In the genomic region with DNA sequence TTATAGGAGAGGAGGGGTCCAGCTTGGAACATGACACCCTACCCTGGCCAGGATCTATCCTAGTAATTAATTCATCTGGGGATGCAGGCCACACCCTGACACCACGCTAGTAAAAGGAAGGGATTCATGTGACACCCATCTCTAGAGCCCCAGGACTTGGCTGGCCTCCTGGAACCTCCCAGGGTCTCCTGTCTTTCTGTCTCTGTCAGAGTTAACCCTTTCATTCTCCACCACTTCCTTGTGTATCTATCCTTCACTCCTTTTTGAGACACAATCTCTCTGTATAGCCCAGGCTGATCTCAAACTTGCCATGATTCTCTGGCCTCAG, we compare ENCODE assay signal across 10 mouse cellular contexts. TPM values are rescaled to one million over a fixed set of nuclear protein-coding genes. Genes with fewer than 3 reads are reported as not detected.
DNase-seq lines count a peak whose midpoint lies in the region; ATAC-seq and TF ChIP-seq lines count a peak whose summit lies in the region.
"Had no signal": no experiment of that assay in that cellular context is flagged by ENCODE, and none has a peak within 500 bp of the region (broad histone marks: within the 10 kb centered on the region; RNA-seq: fewer than 3 reads in every experiment).

No protein-coding gene starts in this region.

- H3K9me3 ChIP-seq in heart, embryonic 15.5 days (replicated peaks) = no peaks in the 10 kb centered on the region
- no peaks in the 10 kb centered on the region for H3K9me3 ChIP-seq in lung, embryonic 15.5 days
- H3K9me3 ChIP-seq in liver, embryonic 13.5 days (replicated peaks) = no peaks in the 10 kb centered on the region

- no peak; the same call in 1 of the 2 replicates for ATAC-seq in heart, embryonic 15.5 days (replicated peaks; ENCODE audit: insufficient number of reproducible peaks, insufficient read depth, low FRiP score, low read depth)
- ATAC-seq in lung, embryonic 15.5 days (ENCODE audit: borderline replicate concordance, extremely low read depth, low FRiP score, low TSS enrichment) = peak; percentile 5; the same call in 1 of the 2 replicates
- no peak for ATAC-seq in liver, embryonic 13.5 days (ENCODE audit: low read depth)

- intact Hi-C loops in heart, postnatal 14 days (cut with DNase I) = no loop called here

- 24% methylated on average over 1 of the region's 1 CpGs for WGBS in cerebellum, adult 2 months
- WGBS in heart, embryonic 15.5 days = 14% methylated on average over 1 of the region's 1 CpGs
- WGBS in lung, embryonic 15.5 days = 16% methylated on average over 1 of the region's 1 CpGs
- 43% methylated on average over 1 of the region's 1 CpGs for WGBS in liver, embryonic 13.5 days (ENCODE audit: insufficient replicate concordance)

- TF ChIP-seq CTCF in cerebellum, adult 2 months (IDR thresholded peaks at IDR 0.05; ENCODE audit: borderline replicate concordance, insufficient read depth, low read depth, low read length) = no peak

- peaks cover 36% of the 10 kb centered on the region for H3K4me1 ChIP-seq in cerebellum, adult 2 months (ENCODE audit: control insufficient read depth, insufficient read depth, low read length)
- H3K4me1 ChIP-seq in heart, embryonic 15.5 days (replicated peaks) = peaks cover 59% of the 10 kb centered on the region
- H3K4me1 ChIP-seq in lung, embryonic 15.5 days = peaks cover 66% of the 10 kb centered on the region
- H3K4me1 ChIP-seq in liver, embryonic 13.5 days (replicated peaks) = peaks cover 71% of the 10 kb centered on the region

- H3K36me3 ChIP-seq in heart, embryonic 15.5 days = no peaks in the 10 kb centered on the region
- H3K36me3 ChIP-seq in lung, embryonic 15.5 days = no peaks in the 10 kb centered on the region
- H3K36me3 ChIP-seq in liver, embryonic 13.5 days = peaks cover 26% of the 10 kb centered on the region

- H3K27ac ChIP-seq in cerebellum, adult 2 months (ENCODE audit: insufficient read depth, low read length) = peak overlapping the region; percentile 42
- peak overlapping the region; percentile 99 for H3K27ac ChIP-seq in heart, embryonic 15.5 days
- H3K27ac ChIP-seq in lung, embryonic 15.5 days = peak overlapping the region; percentile 80
- H3K27ac ChIP-seq in liver, embryonic 13.5 days = peak overlapping the region; percentile 97; the same call in 1 of the 2 replicates

- H3K27me3 ChIP-seq in cerebellum, adult 2 months (ENCODE audit: control insufficient read depth, insufficient read depth, low read length) = no peaks in the 10 kb centered on the region
- 0 out of 2 replicates have a peak, but pooled peaks cover 4% of the 10 kb centered on the region for H3K27me3 ChIP-seq in heart, embryonic 15.5 days
- H3K27me3 ChIP-seq in lung, embryonic 15.5 days = peaks cover under 1% of the 10 kb centered on the region; the same call in 1 of the 2 replicates
- H3K27me3 ChIP-seq in liver, embryonic 13.5 days = peaks cover 46% of the 10 kb centered on the region

- H3K4me3 ChIP-seq in cerebellum, adult 2 months (replicated peaks; ENCODE audit: insufficient read depth, low read depth, low read length) = no peak overlapping the region
- peak overlapping the region; percentile 56 for H3K4me3 ChIP-seq in heart, embryonic 15.5 days
- H3K4me3 ChIP-seq in lung, embryonic 15.5 days = no peak overlapping the region
- no peak overlapping the region for H3K4me3 ChIP-seq in liver, embryonic 13.5 days (replicated peaks)

- DNase-seq in cerebellum, adult 2 months = no peak
- no peak for DNase-seq in cerebellum, postnatal 10 days
- DNase-seq in heart, postnatal 14 days = no peak
- DNase-seq in lung, postnatal 36 days = no peak
- DNase-seq in liver, embryonic 13.5 days = no peak
- DNase-seq in thymus, postnatal 10 days (ENCODE audit: low spot score in 2 of 2) = no peak
- DNase-seq: kidney, adult 8-10 months had no signal

- H3K4me2 ChIP-seq in heart, embryonic 15.5 days = peak overlapping the region; percentile 65
- H3K4me2 ChIP-seq in lung, embryonic 15.5 days = peak overlapping the region; percentile 33; the same call in 1 of the 2 replicates
- H3K4me2 ChIP-seq in liver, embryonic 13.5 days = no peak overlapping the region

- TF ChIP-seq POLR2A in cerebellum, adult 2 months (IDR thresholded peaks at IDR 0.05; ENCODE audit: borderline replicate concordance, insufficient read depth, low read length) = no peak

- peak overlapping the region; percentile 75; the same call in 1 of the 2 replicates for H3K9ac ChIP-seq in heart, embryonic 15.5 days
- H3K9ac ChIP-seq in lung, embryonic 15.5 days = no peak overlapping the region
- peak overlapping the region; percentile 65; the same call in 1 of the 2 replicates for H3K9ac ChIP-seq in liver, embryonic 13.5 days

RNA-seq across cellular contexts. Expression of gene Josd2, which starts 4.7 kb away (rescaled TPM):
- 273 and 294 TPM in 2 replicates for polyA plus RNA-seq in cerebellum, adult 2 months (2012; rRNA removed)
- polyA plus RNA-seq in heart, embryonic 15.5 days (2015; fragmentation: Nextera tagmentation; extraction: Ambion mirVana) = 134 and 146 TPM in 2 replicates
- 100 to 1,000 TPM; 105 to 111 TPM for total RNA-seq in heart, postnatal 14 days (2021)
- 109 and 111 TPM in 2 replicates for polyA plus RNA-seq in lung, embryonic 15.5 days (2015; fragmentation: Nextera tagmentation; extraction: Ambion mirVana)
- polyA plus RNA-seq in liver, embryonic 13.5 days (2015; fragmentation: Nextera tagmentation; extraction: Ambion mirVana) = 170 and 176 TPM in 2 replicates

RNA-seq across cellular contexts. Expression of gene Aspdh, which starts 7.3 kb away (rescaled TPM):
- polyA plus RNA-seq in cerebellum, adult 2 months (2012; rRNA removed) = 9.3 and 10.2 TPM in 2 replicates
- polyA plus RNA-seq in heart, embryonic 15.5 days (2015; fragmentation: Nextera tagmentation; extraction: Ambion mirVana) = 0.43 and 0.74 TPM in 2 replicates
- total RNA-seq in heart, postnatal 14 days (2021) = 1 to 10 TPM in 1 of 2 experiments, under 1 TPM in 1; 1.00 to 1.1 TPM
- 0.62 and 0.88 TPM in 2 replicates for polyA plus RNA-seq in lung, embryonic 15.5 days (2015; fragmentation: Nextera tagmentation; extraction: Ambion mirVana)
- 6.0 and 6.9 TPM in 2 replicates for polyA plus RNA-seq in liver, embryonic 13.5 days (2015; fragmentation: Nextera tagmentation; extraction: Ambion mirVana)
- total RNA-seq: hematopoietic stem cell, adult 5-6 weeks had no signal

RNA-seq across cellular contexts. Expression of gene Emc10, which starts 23.8 kb away (rescaled TPM):
- 302 and 309 TPM in 2 replicates for polyA plus RNA-seq in cerebellum, adult 2 months (2012; rRNA removed)
- polyA plus RNA-seq in heart, embryonic 15.5 days (2015; fragmentation: Nextera tagmentation; extraction: Ambion mirVana) = 81.6 and 109 TPM in 2 replicates
- 10 to 100 TPM; 95.4 to 98.8 TPM for total RNA-seq in heart, postnatal 14 days (2021)
- polyA plus RNA-seq in lung, embryonic 15.5 days (2015; fragmentation: Nextera tagmentation; extraction: Ambion mirVana) = 107 and 108 TPM in 2 replicates
- polyA plus RNA-seq in liver, embryonic 13.5 days (2015; fragmentation: Nextera tagmentation; extraction: Ambion mirVana) = 43.3 and 46.0 TPM in 2 replicates

RNA-seq across cellular contexts. Expression of gene Fam71e1, which starts 23.9 kb away (rescaled TPM):
- polyA plus RNA-seq in cerebellum, adult 2 months (2012; rRNA removed) = 32.6 and 34.0 TPM in 2 replicates
- polyA plus RNA-seq in heart, embryonic 15.5 days (2015; fragmentation: Nextera tagmentation; extraction: Ambion mirVana) = 8.7 and 11.5 TPM in 2 replicates
- 1 to 10 TPM; 5.3 to 6.5 TPM for total RNA-seq in heart, postnatal 14 days (2021)
- polyA plus RNA-seq in lung, embryonic 15.5 days (2015; fragmentation: Nextera tagmentation; extraction: Ambion mirVana) = 9.1 and 11.1 TPM in 2 replicates
- 1.3 and 1.5 TPM in 2 replicates for polyA plus RNA-seq in liver, embryonic 13.5 days (2015; fragmentation: Nextera tagmentation; extraction: Ambion mirVana)
- total RNA-seq: hematopoietic stem cell, adult 5-6 weeks had no signal

RNA-seq across cellular contexts. Expression of gene Lrrc4b, which starts 43.7 kb away (rescaled TPM):
- 190 and 214 TPM in 2 replicates for polyA plus RNA-seq in cerebellum, adult 2 months (2012; rRNA removed)
- 1.8 TPM in 2 replicates for polyA plus RNA-seq in heart, embryonic 15.5 days (2015; fragmentation: Nextera tagmentation; extraction: Ambion mirVana)
- total RNA-seq in heart, postnatal 14 days (2021) = 10 to 100 TPM; 18.7 to 19.7 TPM
- 0.88 and 0.98 TPM in 2 replicates for polyA plus RNA-seq in lung, embryonic 15.5 days (2015; fragmentation: Nextera tagmentation; extraction: Ambion mirVana)
- polyA plus RNA-seq in liver, embryonic 13.5 days (2015; fragmentation: Nextera tagmentation; extraction: Ambion mirVana) = not detected in 2 replicates
- total RNA-seq: hematopoietic stem cell, adult 5-6 weeks had no signal

Comparison
In these comparisons a context has a peak if more than half of its experiments do, and no peak if none do; other contexts are left out.
1. H3K27ac ChIP-seq: peak in every context shown above with its lines; median percentile 99 in heart, embryonic 15.5 days; 97 in liver, embryonic 13.5 days; 80 in lung, embryonic 15.5 days; 42 in cerebellum, adult 2 months.